Mouse (Mus musculus): ENCODE measurements around the gene Hmgcll1. TPM values are rescaled to one million over a fixed set of nuclear protein-coding genes. Genes with fewer than 3 reads are reported as not detected.

Gene Hmgcll1
- 14.5 and 16.8 TPM in 2 replicates for polyA plus RNA-seq (2016; fragmentation: Nextera tagmentation; extraction: Ambion mirVana)

- Histone ChIP-seq H3K4me2 (replicated peaks) (peak within 1 kb of the TSS; percentile 75), H3K27ac (peak within 1 kb of the TSS; percentile 60), H3K36me3 (no peaks in the 10 kb centered on the region), H3K27me3 (replicated peaks) (no peaks in the 10 kb centered on the region), H3K9ac (peak within 1 kb of the TSS; percentile 81), H3K4me1 (no peaks in the 10 kb centered on the region; the same call in 1 of the 2 replicates), H3K9me3 (no peaks in the 10 kb centered on the region), H3K4me3 (peak within 1 kb of the TSS; percentile 48)
- 4% methylated on average over 40 of the region's 40 CpGs for WGBS
- peak; percentile 92 for ATAC-seq (ENCODE audit: low FRiP score, low read depth)
Observed at GRCm38 (mm10) chr9:76014631-76015531, at the start of gene Hmgcll1. Gene Hmgcll1, plus strand, starts transcription at chr9:76014855.

- no peak overlapping the region for H3K27ac ChIP-seq
- H3K9me3 ChIP-seq = no peaks in the 10 kb centered on the region
- H3K27me3 ChIP-seq (replicated peaks) = no peaks in the 10 kb centered on the region
- no peaks in the 10 kb centered on the region for H3K36me3 ChIP-seq
- no peak overlapping the region for H3K9ac ChIP-seq
- 63% methylated on average over 1 of the region's 1 CpGs for WGBS
- no peak for ATAC-seq (ENCODE audit: low FRiP score, low read depth)
- no peaks in the 10 kb centered on the region for H3K4me1 ChIP-seq
- no peak overlapping the region for H3K4me3 ChIP-seq
- no peak overlapping the region for H3K4me2 ChIP-seq (replicated peaks)
Observed at GRCm38 (mm10) chr9:75980097-75980496, 34.6 kb upstream of the Hmgcll1 start.

GRCm38 (mm10) chr9:75981139-75981538, 33.5 kb upstream of the Hmgcll1 start:
- ATAC-seq (ENCODE audit: low FRiP score, low read depth) = no peak
- no peak overlapping the region for H3K9ac ChIP-seq
- WGBS = 92% methylated on average over 1 of the region's 1 CpGs
- H3K4me2 ChIP-seq (replicated peaks) = no peak overlapping the region
- H3K9me3 ChIP-seq = no peaks in the 10 kb centered on the region
- no peaks in the 10 kb centered on the region for H3K36me3 ChIP-seq
- no peak overlapping the region for H3K27ac ChIP-seq
- H3K27me3 ChIP-seq (replicated peaks) = no peaks in the 10 kb centered on the region
- no peaks in the 10 kb centered on the region for H3K4me1 ChIP-seq
- H3K4me3 ChIP-seq = no peak overlapping the region

GRCm38 (mm10) chr9:75989491-75989890, 25.2 kb upstream of the Hmgcll1 start:
- Histone ChIP-seq H3K4me3 (no peak overlapping the region), H3K36me3 (no peaks in the 10 kb centered on the region), H3K4me2 (replicated peaks) (no peak overlapping the region), H3K4me1 (no peaks in the 10 kb centered on the region), H3K27ac (no peak overlapping the region), H3K27me3 (replicated peaks) (no peaks in the 10 kb centered on the region), H3K9ac (no peak overlapping the region), H3K9me3 (no peaks in the 10 kb centered on the region)
- ATAC-seq (ENCODE audit: low FRiP score, low read depth) = no peak
- 93% methylated on average over 4 of the region's 4 CpGs for WGBS

- H3K4me2 ChIP-seq (replicated peaks) = no peak overlapping the region
- H3K4me3 ChIP-seq = no peak overlapping the region
- ATAC-seq (ENCODE audit: low FRiP score, low read depth) = no peak
- no peaks in the 10 kb centered on the region for H3K27me3 ChIP-seq (replicated peaks)
- H3K9ac ChIP-seq = no peak overlapping the region
- peaks cover 6% of the 10 kb centered on the region; the same call in 1 of the 2 replicates for H3K4me1 ChIP-seq
- no peak overlapping the region for H3K27ac ChIP-seq
- WGBS = 82% methylated on average over 2 of the region's 2 CpGs
- H3K36me3 ChIP-seq = no peaks in the 10 kb centered on the region
- no peaks in the 10 kb centered on the region for H3K9me3 ChIP-seq
Observed at GRCm38 (mm10) chr9:75998791-75999350, 15.8 kb upstream of the Hmgcll1 start.

- Histone ChIP-seq H3K4me3 (no peak overlapping the region), H3K27me3 (replicated peaks) (no peaks in the 10 kb centered on the region), H3K9ac (no peak overlapping the region), H3K27ac (no peak overlapping the region), H3K9me3 (no peaks in the 10 kb centered on the region), H3K4me2 (replicated peaks) (no peak overlapping the region; the same call in 1 of the 2 replicates), H3K4me1 (peaks cover 6% of the 10 kb centered on the region; the same call in 1 of the 2 replicates), H3K36me3 (no peaks in the 10 kb centered on the region)
- WGBS = 28% methylated on average over 10 of the region's 10 CpGs
- peak; percentile 78 for ATAC-seq (ENCODE audit: low FRiP score, low read depth)
Observed at GRCm38 (mm10) chr9:76000876-76001858, 13.5 kb upstream of the Hmgcll1 start.

- H3K27me3 ChIP-seq (replicated peaks) = no peaks in the 10 kb centered on the region
- no peak overlapping the region for H3K27ac ChIP-seq
- no peak overlapping the region for H3K4me3 ChIP-seq
- no peak overlapping the region for H3K4me2 ChIP-seq (replicated peaks)
- H3K9me3 ChIP-seq = no peaks in the 10 kb centered on the region
- H3K4me1 ChIP-seq = peaks cover 6% of the 10 kb centered on the region; the same call in 1 of the 2 replicates
- no peak overlapping the region for H3K9ac ChIP-seq
- WGBS = 73% methylated on average over 3 of the region's 3 CpGs
- H3K36me3 ChIP-seq = no peaks in the 10 kb centered on the region
- ATAC-seq (ENCODE audit: low FRiP score, low read depth) = no peak
Observed at GRCm38 (mm10) chr9:76003066-76003465, 11.6 kb upstream of the Hmgcll1 start.

- H3K4me2 ChIP-seq (replicated peaks) = no peak overlapping the region
- WGBS = 77% methylated on average over 6 of the region's 6 CpGs
- H3K4me1 ChIP-seq = peaks cover 6% of the 10 kb centered on the region; the same call in 1 of the 2 replicates
- H3K4me3 ChIP-seq = no peak overlapping the region
- no peak overlapping the region for H3K9ac ChIP-seq
- no peaks in the 10 kb centered on the region for H3K27me3 ChIP-seq (replicated peaks)
- no peaks in the 10 kb centered on the region for H3K9me3 ChIP-seq
- no peaks in the 10 kb centered on the region for H3K36me3 ChIP-seq
- ATAC-seq (ENCODE audit: low FRiP score, low read depth) = no peak
- H3K27ac ChIP-seq = no peak overlapping the region
Observed at GRCm38 (mm10) chr9:76003637-76004036, 11.0 kb upstream of the Hmgcll1 start.

GRCm38 (mm10) chr9:76007342-76007970, 7.2 kb upstream of the Hmgcll1 start:
- no peaks in the 10 kb centered on the region for H3K4me1 ChIP-seq
- ATAC-seq (ENCODE audit: low FRiP score, low read depth) = no peak
- H3K9ac ChIP-seq = no peak overlapping the region
- no peaks in the 10 kb centered on the region for H3K36me3 ChIP-seq
- WGBS = 54% methylated on average over 6 of the region's 6 CpGs
- H3K27me3 ChIP-seq (replicated peaks) = no peaks in the 10 kb centered on the region
- no peak overlapping the region for H3K4me2 ChIP-seq (replicated peaks)
- H3K27ac ChIP-seq = no peak overlapping the region
- H3K4me3 ChIP-seq = no peak overlapping the region
- H3K9me3 ChIP-seq = no peaks in the 10 kb centered on the region

- Histone ChIP-seq H3K27me3 (replicated peaks) (no peaks in the 10 kb centered on the region), H3K9me3 (no peaks in the 10 kb centered on the region), H3K4me3 (no peak overlapping the region), H3K4me2 (replicated peaks) (no peak overlapping the region), H3K27ac (no peak overlapping the region), H3K9ac (no peak overlapping the region), H3K36me3 (no peaks in the 10 kb centered on the region), H3K4me1 (no peaks in the 10 kb centered on the region; the same call in 1 of the 2 replicates)
- WGBS = 85% methylated on average over 6 of the region's 6 CpGs
- ATAC-seq (ENCODE audit: low FRiP score, low read depth) = no peak
Observed at GRCm38 (mm10) chr9:76013789-76014188, 866 bp upstream of the Hmgcll1 start.

GRCm38 (mm10) chr9:76015971-76016370, 1.3 kb downstream of the Hmgcll1 start:
- WGBS = 92% methylated on average over 5 of the region's 5 CpGs
- Histone ChIP-seq H3K27me3 (replicated peaks) (no peaks in the 10 kb centered on the region), H3K9ac (no peak overlapping the region), H3K9me3 (no peaks in the 10 kb centered on the region), H3K4me3 (no peak overlapping the region), H3K4me1 (no peaks in the 10 kb centered on the region; the same call in 1 of the 2 replicates), H3K36me3 (no peaks in the 10 kb centered on the region), H3K4me2 (replicated peaks) (peak overlapping the region; percentile 75), H3K27ac (no peak overlapping the region)
- ATAC-seq (ENCODE audit: low FRiP score, low read depth) = no peak
